Mouse (Mus musculus) C2C12 (cell line): ENCODE data around the gene Eif3j1. TPM values are rescaled to one million over a fixed set of nuclear protein-coding genes. Genes with fewer than 3 reads are reported as not detected.
A peak's percentile ranks its signal among the peaks of the same experiment; 100 is the strongest.

Experiments used
- H3K27me3 ChIP-seq: one replicate; pipeline ENCODE4 v1.6.1; 2011; ENCODE audit not compliant: control insufficient read depth, insufficient read depth, insufficient read length
- H3K36me3 ChIP-seq: one replicate; pipeline ENCODE4 v1.6.1; 2011; ENCODE audit not compliant: control insufficient read depth, insufficient read depth
- H3K4me3 ChIP-seq: one replicate; pipeline ENCODE4 v1.5.1; 2011; ENCODE audit warnings: mild to moderate bottlenecking, control low read depth; ENCODE audit not compliant: poor library complexity, insufficient read depth, severe bottlenecking
- H3K79me2 ChIP-seq: one replicate; pipeline ENCODE4 v1.6.1; 2011; ENCODE audit not compliant: control insufficient read depth, insufficient read depth
- H3K79me3 ChIP-seq: one replicate; pipeline ENCODE4 v1.6.1; 2011; ENCODE audit warnings: low read depth, control low read depth
- H3ac ChIP-seq: one replicate; pipeline ENCODE3; 2011; ENCODE audit warnings: low read depth; ENCODE audit not compliant: control insufficient read depth, insufficient read length
- CEBPB ChIP-seq: IDR thresholded peaks from one replicate; pipeline ENCODE4 v1.6.1; 2011; ENCODE audit warnings: low read depth, mild to moderate bottlenecking, control low read depth, moderate library complexity
- CTCF ChIP-seq: IDR thresholded peaks from one replicate; pipeline ENCODE4 v1.5.1; 2011; ENCODE audit not compliant: control insufficient read depth, insufficient read depth, insufficient read length
- FOSL1 ChIP-seq: IDR thresholded peaks from one replicate; pipeline ENCODE4 v1.8.0; 2011; ENCODE audit warnings: mild to moderate bottlenecking, low read length; ENCODE audit not compliant: poor library complexity, insufficient read depth, severe bottlenecking
- MAX ChIP-seq: IDR thresholded peaks from one replicate; pipeline ENCODE4 v1.6.1; 2011; ENCODE audit warnings: mild to moderate bottlenecking, control low read depth
- MYOD1 ChIP-seq: IDR thresholded peaks from one replicate; pipeline ENCODE4 v1.6.1; 2011; ENCODE audit warnings: low read depth; ENCODE audit not compliant: control insufficient read depth, insufficient read length
- MYOG ChIP-seq: IDR thresholded peaks from one replicate; pipeline ENCODE4 v1.6.1; 2011; ENCODE audit not compliant: control insufficient read depth, insufficient read length; ENCODE audit errors: extremely low read depth
- USF1 ChIP-seq: IDR thresholded peaks from one replicate; pipeline ENCODE4 v1.6.1; 2011; ENCODE audit warnings: low read depth, mild to moderate bottlenecking, control low read depth, moderate library complexity
- long read RNA-seq, 2 experiments: library from polyadenylated mRNA; unstranded; transcript quantifications; one replicate each; pipeline ENCODE4 v2.0.0; 2019 to 2020
- polyA plus RNA-seq: library from polyadenylated mRNA; unstranded; fragments of >200 nt; fragmentation: generic; extraction: Trizol; gene quantifications from one replicate; pipeline ENCODE4 v1.2.1, GENCODE M21; 2012; ENCODE audit warnings: missing spikeins

Gene Eif3j1
- polyA plus RNA-seq = 5.6 TPM
- long read RNA-seq, experiment 1, full-length matches to known transcripts = 2 of 9 reads
- long read RNA-seq, experiment 1, partial matches to known transcripts = 6 of 9 reads
- long read RNA-seq, experiment 1, other reads (novel, unspliced or antisense) = 1 of 9 reads
- long read RNA-seq, experiment 2, full-length matches to known transcripts = 9 of 14 reads
- long read RNA-seq, experiment 2, partial matches to known transcripts = 0 of 14 reads
- long read RNA-seq, experiment 2, other reads (novel, unspliced or antisense) = 5 of 14 reads

- Histone ChIP-seq H3K79me2 (peaks cover 40% of the 10 kb centered on the region), H3K27me3 (no peaks in the 10 kb centered on the region), H3K79me3 (peaks cover 40% of the 10 kb centered on the region), H3ac (peak within 1 kb of the TSS; percentile 99), H3K4me3 (peak within 1 kb of the TSS; percentile 91), H3K36me3 (peaks cover 20% of the 10 kb centered on the region)
- TF ChIP-seq MYOG = no peak
- no peak for TF ChIP-seq USF1
- no peak for TF ChIP-seq CEBPB
- TF ChIP-seq MAX = no peak
- TF ChIP-seq FOSL1 = no peak
Measured at GRCm38 (mm10) chr2:122027862-122028755, at the start of gene Eif3j1. Gene Eif3j1 (plus strand): TSS chr2:122028546.

GRCm38 (mm10) chr2:121995738-121996137 is 32.6 kb upstream of the Eif3j1 start:
- H3K36me3 ChIP-seq = peaks cover 68% of the 10 kb centered on the region

DNA sequence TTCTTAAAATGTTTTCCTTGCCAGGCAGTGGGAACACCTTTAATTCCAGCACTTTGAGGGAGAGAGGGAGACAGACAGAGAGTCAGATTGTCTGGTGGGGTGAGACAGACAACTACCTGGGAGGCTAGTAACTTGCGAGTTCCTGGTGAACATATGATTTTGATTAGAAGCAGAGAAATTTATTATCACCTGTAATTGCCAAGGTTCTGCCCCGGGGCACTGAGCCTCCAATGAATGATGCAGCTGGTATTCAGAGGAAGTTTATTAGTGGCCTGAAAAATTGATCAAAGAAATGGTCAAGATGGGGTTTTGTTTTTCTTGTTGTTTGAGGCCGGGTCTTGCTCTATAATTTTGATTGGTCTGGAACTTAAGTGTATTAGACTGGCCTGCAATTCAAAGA is 19.5 kb upstream of the Eif3j1 start:
- peaks cover 77% of the 10 kb centered on the region for H3K36me3 ChIP-seq

More at GRCm38 (mm10) chr2:121995738-121996137, 32.6 kb upstream of the Eif3j1 start:
- no peak for TF ChIP-seq FOSL1
- no peak for TF ChIP-seq CEBPB
- no peak for TF ChIP-seq USF1
- no peak for TF ChIP-seq MAX
- no peak for TF ChIP-seq MYOD1
- TF ChIP-seq MYOG = no peak
- no peak for TF ChIP-seq CTCF
- Histone ChIP-seq H3K79me3 (no peaks in the 10 kb centered on the region), H3K79me2 (no peaks in the 10 kb centered on the region), H3K4me3 (no peak overlapping the region), H3K27me3 (no peaks in the 10 kb centered on the region), H3ac (no peak overlapping the region)

GRCm38 (mm10) chr2:122011441-122011840 is 16.9 kb upstream of the Eif3j1 start:
- Histone ChIP-seq H3K79me3 (no peaks in the 10 kb centered on the region), H3K36me3 (peaks cover 75% of the 10 kb centered on the region)
- no peak for TF ChIP-seq CEBPB
- no peak for TF ChIP-seq MYOG
- TF ChIP-seq FOSL1 = no peak
- no peak for TF ChIP-seq MYOD1
- TF ChIP-seq MAX = no peak
- no peak for TF ChIP-seq CTCF
- TF ChIP-seq USF1 = no peak

More for the DNA sequence above, 19.5 kb upstream of the Eif3j1 start:
- H3K4me3 ChIP-seq = no peak overlapping the region
- no peak overlapping the region for H3ac ChIP-seq
- no peaks in the 10 kb centered on the region for H3K79me2 ChIP-seq
- no peak for TF ChIP-seq CTCF
- no peak for TF ChIP-seq MYOD1
- no peak for TF ChIP-seq FOSL1
- no peak for TF ChIP-seq MAX
- TF ChIP-seq USF1 = no peak
- TF ChIP-seq MYOG = no peak
- TF ChIP-seq CEBPB = no peak
- no peaks in the 10 kb centered on the region for H3K79me3 ChIP-seq
- no peaks in the 10 kb centered on the region for H3K27me3 ChIP-seq

DNA sequence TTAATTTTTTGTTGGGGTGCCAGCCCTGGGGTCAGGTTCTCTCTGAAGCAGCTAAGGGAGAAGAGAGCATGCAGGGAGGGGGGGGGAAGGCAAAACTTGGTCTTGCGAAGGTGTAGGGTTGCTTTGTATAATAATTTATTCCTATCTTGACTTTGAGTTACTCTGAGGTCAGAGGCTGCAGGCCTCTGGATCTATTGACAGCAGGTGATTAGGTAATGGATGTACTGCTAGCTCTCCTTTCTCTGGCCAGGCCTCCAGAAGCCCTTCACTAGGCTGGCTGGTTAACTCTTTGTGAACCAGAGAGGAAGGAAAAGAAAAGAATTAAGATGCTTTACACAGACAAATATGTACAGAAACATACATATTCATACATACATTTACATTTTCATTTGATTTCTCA is 9.6 kb upstream of the Eif3j1 start:
- Histone ChIP-seq H3K79me2 (no peaks in the 10 kb centered on the region), H3K36me3 (peaks cover 19% of the 10 kb centered on the region), H3ac (no peak overlapping the region), H3K79me3 (no peaks in the 10 kb centered on the region), H3K27me3 (no peaks in the 10 kb centered on the region), H3K4me3 (no peak overlapping the region)
- TF ChIP-seq CEBPB (no peak), MAX (no peak)

More at GRCm38 (mm10) chr2:122011441-122011840, 16.9 kb upstream of the Eif3j1 start:
- Histone ChIP-seq H3K27me3 (no peaks in the 10 kb centered on the region), H3ac (no peak overlapping the region), H3K79me2 (no peaks in the 10 kb centered on the region), H3K4me3 (no peak overlapping the region)
